Mouse (Mus musculus) bone marrow, adult 2 months (tissue): ENCODE data around the gene Lmntd1. TPM values are rescaled to one million over a fixed set of nuclear protein-coding genes. Genes with fewer than 3 reads are reported as not detected.

Experiments
- H3K27ac ChIP-seq: fragments of 200-500 bp; 2 replicates; pipeline ENCODE4 v1.5.1; 2012; ENCODE audit warnings: low read depth, mild to moderate bottlenecking, control low read depth, inconsistent platforms, low read length; ENCODE audit not compliant: control insufficient read depth, poor library complexity, insufficient read depth
- H3K4me1 ChIP-seq: fragments of 200-500 bp; 2 replicates; pipeline ENCODE4 v1.6.1; 2011; ENCODE audit warnings: low read length; ENCODE audit not compliant: control insufficient read depth, insufficient read depth
- H3K4me3 ChIP-seq: fragments of 200-500 bp; replicated peaks from 2 replicates; pipeline ENCODE3; 2011; ENCODE audit warnings: mild to moderate bottlenecking, low read depth, low read length, control low read depth; ENCODE audit not compliant: control insufficient read depth
- CTCF ChIP-seq: fragments of 200-500 bp; IDR thresholded peaks from 2 replicates; pipeline ENCODE4 v1.5.1; 2011; ENCODE audit warnings: low read length, control low read depth; ENCODE audit not compliant: control insufficient read depth, insufficient read depth
- POLR2A ChIP-seq: fragments of 200-500 bp; IDR thresholded peaks from 2 replicates; pipeline ENCODE4 v1.6.1; 2011; ENCODE audit warnings: low read depth, mild to moderate bottlenecking, control low read depth, low read length, borderline replicate concordance; ENCODE audit not compliant: control insufficient read depth
- WGBS: fragments of 180-500 bp; shearing (Covaris S2); methylation state at CpG from one replicate; pipeline ENCODE4 v1.1.7; 2018; 5-methylcytosine and 5-hydroxymethylcytosine counted together
- polyA plus RNA-seq: library from polyadenylated mRNA; stranded (reverse); fragments of >200 nt; gene quantifications from 2 replicates; pipeline ENCODE4 v1.2.4, GENCODE M21; 2011; ENCODE audit warnings: low replicate concordance; ENCODE audit not compliant: missing spikeins, insufficient read depth, insufficient read length

Gene Lmntd1
- polyA plus RNA-seq, 1 experiment = not detected

DNA sequence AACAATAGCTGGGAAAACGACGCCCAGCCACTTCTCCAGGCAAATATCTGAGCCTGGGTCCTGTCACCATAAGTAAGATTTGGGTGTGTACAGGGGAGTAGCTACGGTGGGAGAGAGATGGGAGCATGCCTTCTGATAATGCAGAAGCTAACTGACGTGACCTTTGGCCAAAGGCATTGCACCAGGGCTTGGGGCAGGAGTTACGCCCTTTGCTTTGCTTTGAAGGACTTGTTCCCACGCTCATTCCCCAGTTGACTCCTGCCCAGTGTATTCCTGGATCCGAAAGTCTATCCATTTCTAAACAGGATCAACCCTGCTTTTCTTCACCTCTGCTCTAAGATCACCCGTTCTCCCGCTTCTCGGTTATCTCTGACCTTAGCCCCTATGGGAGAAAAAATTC, 178.4 kb downstream of the Lmntd1 start:
- Histone ChIP-seq H3K4me3 (no peak overlapping the region), H3K27ac (no peak overlapping the region), H3K4me1 (no peaks in the 10 kb centered on the region)
- 80% methylated on average over 10 of the region's 10 CpGs for WGBS
- no peak for TF ChIP-seq POLR2A
- TF ChIP-seq CTCF = no peak

DNA sequence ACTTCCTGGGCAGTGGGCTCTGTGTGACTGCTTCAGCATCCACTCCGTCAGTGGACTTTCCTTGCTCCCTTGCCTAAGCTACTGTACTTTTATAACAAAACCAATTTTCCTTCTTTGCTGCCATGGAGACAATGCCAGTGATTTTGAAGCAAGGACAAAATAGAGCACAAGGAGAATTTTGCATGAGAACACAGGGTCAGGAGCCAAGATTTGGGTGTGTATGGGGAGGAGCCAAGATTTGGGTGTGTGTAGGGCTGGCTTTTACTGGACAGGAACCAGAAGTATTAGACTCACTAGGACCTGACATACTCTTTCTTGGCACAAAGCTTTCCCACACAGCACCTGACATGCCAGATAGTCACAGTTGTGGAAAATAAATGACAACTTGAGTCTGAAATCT, 179.0 kb downstream of the Lmntd1 start:
- Histone ChIP-seq H3K27ac (no peak overlapping the region), H3K4me1 (no peaks in the 10 kb centered on the region), H3K4me3 (no peak overlapping the region)
- TF ChIP-seq CTCF (no peak), POLR2A (no peak)
- 55% methylated on average over 1 of the region's 1 CpGs for WGBS

DNA sequence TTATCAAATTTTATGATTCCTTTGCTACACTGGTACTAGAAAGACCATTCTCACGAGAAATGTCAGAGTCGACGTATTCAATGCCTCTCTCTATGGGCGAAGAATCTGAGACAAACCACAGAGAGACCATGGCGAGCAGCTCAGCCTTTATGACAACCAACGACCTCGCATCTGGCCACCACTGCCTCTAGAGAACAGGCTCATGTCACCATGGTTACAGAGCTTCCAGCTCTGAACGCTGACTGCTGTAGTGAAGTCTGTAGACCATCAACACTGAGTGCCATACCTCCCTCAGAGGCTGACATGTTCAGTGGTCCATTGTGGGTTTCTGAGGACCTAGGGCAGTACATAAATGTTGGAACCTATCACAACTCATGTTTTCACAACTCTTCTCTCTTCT, 180.2 kb downstream of the Lmntd1 start:
- TF ChIP-seq POLR2A = no peak
- TF ChIP-seq CTCF = no peak
- Histone ChIP-seq H3K4me1 (no peaks in the 10 kb centered on the region), H3K4me3 (no peak overlapping the region), H3K27ac (no peak overlapping the region)
- WGBS = 73% methylated on average over 8 of the region's 8 CpGs

DNA sequence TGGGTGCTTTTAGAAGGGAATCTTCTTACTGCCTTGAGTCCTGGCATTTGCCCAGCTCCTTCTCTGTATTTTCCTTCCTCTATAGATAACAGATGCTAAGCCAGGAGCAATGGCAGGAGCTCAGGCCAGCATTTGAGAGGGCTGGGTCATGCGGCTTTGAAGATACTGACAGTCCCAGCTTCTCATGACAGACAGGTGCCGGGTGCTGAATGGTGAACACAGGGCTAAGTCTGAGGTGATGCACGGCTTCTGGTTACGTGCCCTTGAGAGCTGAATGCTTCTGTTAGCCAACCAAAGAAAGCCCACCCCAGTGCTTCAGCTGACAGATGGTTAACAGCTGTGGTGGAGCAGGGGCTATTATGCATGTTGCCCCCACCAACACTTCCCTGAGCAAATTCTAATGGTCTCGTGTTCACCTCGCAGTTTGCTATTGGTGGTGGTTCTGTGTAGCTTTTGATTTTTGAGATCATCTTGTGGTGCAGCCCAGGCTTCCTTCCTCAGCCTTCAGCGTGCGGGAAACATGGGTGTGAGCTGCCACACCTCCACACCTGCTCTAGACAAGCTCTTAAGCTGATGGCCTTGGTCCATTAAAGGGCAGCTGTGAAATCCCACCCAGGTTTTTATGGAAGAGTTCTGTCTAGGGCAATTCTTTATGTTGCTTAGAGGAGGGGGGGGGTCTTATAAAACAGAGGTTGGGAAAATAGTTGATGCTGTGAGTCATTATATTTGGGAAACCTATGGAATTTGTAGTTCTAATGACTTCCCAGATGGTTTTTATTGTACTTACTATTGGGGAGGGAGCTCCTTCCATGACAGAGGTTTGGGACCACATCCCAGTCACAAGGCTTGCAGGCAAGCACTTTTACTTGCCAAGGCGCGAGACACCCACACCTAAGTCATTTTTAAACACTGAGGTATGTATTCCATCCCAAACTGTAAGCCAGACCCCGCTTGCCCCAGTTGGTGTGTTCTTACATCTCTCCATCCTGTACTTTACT, 181.1 kb downstream of the Lmntd1 start:
- Histone ChIP-seq H3K4me3 (no peak overlapping the region), H3K27ac (no peak overlapping the region), H3K4me1 (no peaks in the 10 kb centered on the region)
- 54% methylated on average over 11 of the region's 11 CpGs for WGBS
- no peak for TF ChIP-seq POLR2A
- no peak for TF ChIP-seq CTCF

DNA sequence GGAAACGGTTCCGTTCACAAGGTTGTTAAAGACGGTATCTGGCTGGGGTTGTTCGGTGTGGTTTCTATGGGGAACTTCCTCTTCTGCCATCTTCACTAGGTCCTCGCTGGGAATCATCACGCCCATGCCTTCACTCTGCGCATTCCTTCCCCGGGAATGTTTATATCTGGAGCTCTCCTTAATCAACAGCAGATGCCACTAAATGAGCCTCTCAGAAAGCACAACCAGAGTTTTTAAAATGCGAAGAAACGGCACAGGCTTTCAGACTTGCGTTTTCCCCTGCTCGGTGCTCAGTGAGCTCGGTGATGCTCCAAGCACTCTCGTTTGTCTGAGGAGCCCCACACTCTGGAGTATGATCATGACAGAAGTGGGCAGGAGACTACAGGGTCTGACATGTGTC, 182.4 kb downstream of the Lmntd1 start:
- H3K4me1 ChIP-seq = no peaks in the 10 kb centered on the region
- 70% methylated on average over 14 of the region's 14 CpGs for WGBS
- TF ChIP-seq POLR2A (no peak), CTCF (no peak)
- H3K27ac ChIP-seq = no peak overlapping the region
- no peak overlapping the region for H3K4me3 ChIP-seq

DNA sequence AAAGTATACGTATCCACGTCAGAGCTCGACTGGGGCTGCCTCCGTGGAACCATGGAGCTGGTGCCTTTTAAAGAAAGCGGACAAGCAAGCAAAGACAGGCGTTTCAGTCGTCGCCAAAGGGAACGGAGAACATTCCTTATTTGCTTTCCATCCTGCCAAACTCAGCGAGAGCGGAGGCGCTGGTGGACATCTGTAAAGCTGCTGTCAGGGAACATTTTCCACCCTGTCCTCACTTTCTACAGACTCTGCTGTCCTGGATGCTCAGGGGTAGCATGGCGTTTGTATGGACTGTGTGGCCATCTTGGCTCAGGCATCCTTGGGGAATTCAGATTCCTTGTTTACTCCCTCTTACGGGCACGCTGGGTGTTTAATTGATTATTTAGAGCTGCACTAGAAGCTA, 186.7 kb downstream of the Lmntd1 start:
- no peaks in the 10 kb centered on the region for H3K4me1 ChIP-seq
- no peak overlapping the region for H3K4me3 ChIP-seq
- 91% methylated on average over 15 of the region's 15 CpGs for WGBS
- TF ChIP-seq CTCF = no peak
- TF ChIP-seq POLR2A = no peak
- no peak overlapping the region for H3K27ac ChIP-seq

DNA sequence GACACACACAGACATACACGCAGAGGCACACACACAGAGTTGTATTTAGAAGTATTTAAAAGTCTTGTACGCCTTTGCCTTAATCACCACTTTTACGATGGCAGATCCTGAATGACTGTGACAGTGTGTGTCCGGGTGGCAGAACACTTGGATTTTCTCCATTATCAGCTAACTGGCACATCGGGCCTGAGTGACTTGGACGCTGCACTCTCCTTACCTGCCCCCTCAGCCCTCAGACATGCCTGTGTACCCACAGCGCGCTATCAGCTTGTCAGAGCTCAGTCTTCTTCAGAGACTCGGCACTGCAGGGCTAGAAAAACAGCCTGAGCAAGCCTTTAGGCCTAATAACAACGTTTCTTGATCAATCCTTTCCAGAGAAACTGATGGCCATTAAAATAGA, 187.6 kb downstream of the Lmntd1 start:
- Histone ChIP-seq H3K4me1 (no peaks in the 10 kb centered on the region), H3K4me3 (no peak overlapping the region), H3K27ac (no peak overlapping the region)
- TF ChIP-seq POLR2A (no peak), CTCF (no peak)
- 82% methylated on average over 10 of the region's 10 CpGs for WGBS

DNA sequence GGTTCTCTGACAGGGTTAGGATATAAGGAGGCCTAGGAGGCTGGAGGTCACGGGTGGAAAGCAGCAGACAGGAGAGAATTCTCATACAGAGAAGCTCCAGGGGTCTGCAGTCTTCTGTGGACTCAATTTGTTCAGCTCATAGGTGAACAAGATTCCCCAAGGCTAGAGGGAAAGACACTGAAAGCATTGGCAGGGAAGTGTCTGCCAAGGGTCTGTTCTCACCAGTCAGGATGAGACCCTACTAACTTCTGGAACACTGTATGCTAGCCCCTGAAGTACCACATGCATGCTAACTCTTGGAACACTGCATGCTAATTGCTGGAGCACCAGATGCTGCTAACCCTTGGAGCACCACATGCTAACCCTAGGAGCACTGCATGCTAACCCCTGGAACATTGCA, 190.0 kb downstream of the Lmntd1 start:
- H3K27ac ChIP-seq = no peak overlapping the region
- H3K4me1 ChIP-seq = no peaks in the 10 kb centered on the region
- H3K4me3 ChIP-seq = no peak overlapping the region
- TF ChIP-seq CTCF = no peak
- TF ChIP-seq POLR2A = no peak
- WGBS = 43% methylated on average over 1 of the region's 1 CpGs

DNA sequence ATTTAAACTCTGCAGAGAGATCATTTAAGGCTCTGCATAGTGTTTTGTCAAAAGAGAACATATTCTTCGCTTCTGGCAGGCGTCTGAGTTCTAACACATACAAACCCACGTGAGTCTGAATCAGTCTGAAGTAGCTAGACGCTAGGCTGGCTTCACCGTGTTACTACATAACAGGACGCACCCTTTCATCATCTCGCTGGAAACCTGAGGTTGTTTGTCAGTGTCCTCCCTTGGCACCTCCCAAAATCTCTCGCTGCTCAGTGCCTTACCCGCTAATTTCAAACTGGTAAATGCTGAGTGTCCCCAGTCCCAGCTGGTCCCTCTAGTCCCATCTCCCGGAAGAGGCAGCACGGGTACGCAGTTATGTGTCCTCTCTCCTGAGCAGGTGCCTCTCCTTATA, 190.6 kb downstream of the Lmntd1 start:
- 80% methylated on average over 12 of the region's 12 CpGs for WGBS

More for the DNA sequence above, 190.6 kb downstream of the Lmntd1 start:
- TF ChIP-seq CTCF = no peak
- no peak for TF ChIP-seq POLR2A
- Histone ChIP-seq H3K27ac (no peak overlapping the region), H3K4me1 (no peaks in the 10 kb centered on the region), H3K4me3 (no peak overlapping the region)
